Mouse (Mus musculus) neural tube, embryonic 11.5 days (tissue): ENCODE data around the gene Syvn1. TPM values are rescaled to one million over a fixed set of nuclear protein-coding genes. Genes with fewer than 3 reads are reported as not detected.

Source experiments
- ATAC-seq: fragments of 200-750 bp; cut with Nextera tagmentation; 2 replicates; pipeline ENCODE4 v1.8.0; 2017; ENCODE audit warnings: moderate number of reproducible peaks, mild to moderate bottlenecking, moderate TSS enrichment, moderate library complexity; ENCODE audit not compliant: insufficient read depth, low FRiP score, low TSS enrichment
- DNase-seq: peaks from one replicate; pipeline ENCODE4 v3.0.0-alpha.2; 2015; ENCODE audit warnings: low spot score
- H3K27ac ChIP-seq: fragments of 300-500 bp; sonication (generic); 2 replicates; pipeline ENCODE4 v1.5.1; 2014; ENCODE audit warnings: low read depth, mild to moderate bottlenecking, low read length
- H3K27me3 ChIP-seq: fragments of 300-500 bp; sonication (generic); 2 replicates; pipeline ENCODE4 v1.6.1; 2014; ENCODE audit warnings: mild to moderate bottlenecking, low read length, mixed read lengths; ENCODE audit not compliant: control insufficient read depth, insufficient read depth
- H3K36me3 ChIP-seq: fragments of 300-500 bp; sonication (generic); 2 replicates; pipeline ENCODE4 v1.6.1; 2014; ENCODE audit warnings: mild to moderate bottlenecking, low read length, moderate library complexity, mixed read lengths; ENCODE audit not compliant: control insufficient read depth, insufficient read depth
- H3K4me1 ChIP-seq: fragments of 300-500 bp; sonication (generic); 2 replicates; pipeline ENCODE4 v1.6.1; 2014; ENCODE audit warnings: low read length, mixed read lengths; ENCODE audit not compliant: control insufficient read depth, insufficient read depth
- H3K4me2 ChIP-seq: fragments of 300-500 bp; sonication (generic); 2 replicates; pipeline ENCODE4 v1.6.1; 2014; ENCODE audit warnings: low read depth, mild to moderate bottlenecking, moderate library complexity
- H3K4me3 ChIP-seq: fragments of 300-500 bp; sonication (generic); 2 replicates; pipeline ENCODE4 v1.5.1; 2014; ENCODE audit warnings: low read depth, low read length
- H3K9ac ChIP-seq: fragments of 300-500 bp; sonication (generic); 2 replicates; pipeline ENCODE4 v1.6.1; 2014; ENCODE audit warnings: mild to moderate bottlenecking, low read length
- H3K9me3 ChIP-seq: fragments of 300-500 bp; sonication (generic); 2 replicates; pipeline ENCODE4 v1.6.1; 2016; ENCODE audit warnings: low read length; ENCODE audit not compliant: control insufficient read depth
- WGBS: fragments of 180-500 bp; shearing (Covaris S2); extraction: QIAGEN DNeasy Blood & Tissue Kit; methylation state at CpG from one replicate; pipeline ENCODE4 v1.1.7; 2014; 5-methylcytosine and 5-hydroxymethylcytosine counted together
- polyA plus RNA-seq: library from polyadenylated mRNA; unstranded; fragments of >200 nt; fragmentation: Nextera tagmentation; extraction: Ambion mirVana; gene quantifications from 2 replicates; pipeline ENCODE4 v1.2.1, GENCODE M21; 2014

Syvn1 gene
- polyA plus RNA-seq, 1 experiment from 2014 or later: 36.7 TPM

GRCm38 (mm10) chr19:6084478-6085248 is 38.3 kb downstream of the Syvn1 start, which contains the start of the genes Zfpl1 and Cdca5:
Zfpl1 (minus strand) TSS chr19:6084956.
Cdca5 (plus strand) TSS chr19:6084983.
- peaks cover 5% of the 10 kb centered on the region for H3K36me3 ChIP-seq

GRCm38 (mm10) chr19:6085417-6085879 is 39.1 kb downstream of the Syvn1 start:
- Histone ChIP-seq H3K4me1 (peaks cover 6% of the 10 kb centered on the region), H3K36me3 (peaks cover 9% of the 10 kb centered on the region), H3K9me3 (no peaks in the 10 kb centered on the region), H3K9ac (peak overlapping the region; percentile 53), H3K27ac (no peak overlapping the region), H3K27me3 (no peaks in the 10 kb centered on the region), H3K4me3 (peak overlapping the region; percentile 84), H3K4me2 (peak overlapping the region; percentile 90)
- WGBS: under 1% methylated on average over 17 of the region's 17 CpGs
- peak; percentile 78 for ATAC-seq
- peak; percentile 78 for DNase-seq

More at GRCm38 (mm10) chr19:6084478-6085248, 38.3 kb downstream of the Syvn1 start, which contains the start of the genes Zfpl1 and Cdca5:
- no peaks in the 10 kb centered on the region for H3K27me3 ChIP-seq
- H3K4me3 ChIP-seq: peak within 1 kb of the TSS; percentile 84
- peaks cover 6% of the 10 kb centered on the region for H3K4me1 ChIP-seq
- H3K9me3 ChIP-seq: no peaks in the 10 kb centered on the region
- peak within 1 kb of the TSS; percentile 90 for H3K4me2 ChIP-seq
- ATAC-seq (peak; percentile 86), DNase-seq (peak; percentile 99)
- H3K27ac ChIP-seq: no peak within 1 kb of the TSS
- WGBS: under 1% methylated on average over 58 of the region's 58 CpGs
- peak within 1 kb of the TSS; percentile 72 for H3K9ac ChIP-seq

GRCm38 (mm10) chr19:6088841-6089240 is 42.5 kb downstream of the Syvn1 start:
- no peak overlapping the region for H3K9ac ChIP-seq
- H3K27ac ChIP-seq: no peak overlapping the region
- H3K27me3 ChIP-seq: no peaks in the 10 kb centered on the region
- ATAC-seq (no peak), DNase-seq (no peak)
- H3K4me1 ChIP-seq: peaks cover 5% of the 10 kb centered on the region
- 97% methylated on average over 13 of the region's 13 CpGs for WGBS
- peaks cover 10% of the 10 kb centered on the region for H3K36me3 ChIP-seq
- H3K4me3 ChIP-seq: no peak overlapping the region
- no peaks in the 10 kb centered on the region for H3K9me3 ChIP-seq
- no peak overlapping the region for H3K4me2 ChIP-seq

- no peak for ATAC-seq
- Histone ChIP-seq H3K27me3 (no peaks in the 10 kb centered on the region), H3K9me3 (no peaks in the 10 kb centered on the region), H3K9ac (no peak within 1 kb of the TSS), H3K4me3 (no peak within 1 kb of the TSS), H3K4me2 (no peak within 1 kb of the TSS), H3K36me3 (peaks cover 12% of the 10 kb centered on the region), H3K4me1 (no peaks in the 10 kb centered on the region), H3K27ac (no peak within 1 kb of the TSS)
- no peak for DNase-seq
- WGBS: 95% methylated on average over 7 of the region's 7 CpGs
Measured at GRCm38 (mm10) chr19:6094119-6094518, 47.7 kb downstream of the Syvn1 start, which contains the start of gene AC131692.1. AC131692.1 (plus strand) TSS chr19:6094419.

- Histone ChIP-seq H3K4me2 (no peak overlapping the region), H3K27ac (no peak overlapping the region), H3K4me3 (no peak overlapping the region), H3K4me1 (no peaks in the 10 kb centered on the region), H3K9me3 (no peaks in the 10 kb centered on the region), H3K36me3 (peaks cover 4% of the 10 kb centered on the region), H3K27me3 (no peaks in the 10 kb centered on the region), H3K9ac (no peak overlapping the region)
- DNase-seq (no peak), ATAC-seq (no peak)
- 90% methylated on average over 3 of the region's 3 CpGs for WGBS
Measured at GRCm38 (mm10) chr19:6097847-6098246, 51.5 kb downstream of the Syvn1 start.

GRCm38 (mm10) chr19:6101186-6101585 is 54.8 kb downstream of the Syvn1 start:
- DNase-seq (no peak), ATAC-seq (no peak)
- 62% methylated on average over 6 of the region's 6 CpGs for WGBS

GRCm38 (mm10) chr19:6102169-6102853 is 55.9 kb downstream of the Syvn1 start:
- H3K27me3 ChIP-seq: no peaks in the 10 kb centered on the region
- H3K4me3 ChIP-seq: no peak overlapping the region
- H3K4me1 ChIP-seq: no peaks in the 10 kb centered on the region
- H3K9ac ChIP-seq: no peak overlapping the region
- H3K4me2 ChIP-seq: no peak overlapping the region
- no peaks in the 10 kb centered on the region for H3K36me3 ChIP-seq
- no peaks in the 10 kb centered on the region for H3K9me3 ChIP-seq
- no peak overlapping the region for H3K27ac ChIP-seq
- DNase-seq: no peak
- no peak for ATAC-seq
- 76% methylated on average over 6 of the region's 6 CpGs for WGBS

More at GRCm38 (mm10) chr19:6101186-6101585, 54.8 kb downstream of the Syvn1 start:
- no peaks in the 10 kb centered on the region for H3K4me1 ChIP-seq
- no peaks in the 10 kb centered on the region for H3K27me3 ChIP-seq
- no peak overlapping the region for H3K4me3 ChIP-seq
- H3K9me3 ChIP-seq: no peaks in the 10 kb centered on the region
- H3K36me3 ChIP-seq: no peaks in the 10 kb centered on the region
- no peak overlapping the region for H3K9ac ChIP-seq
- H3K4me2 ChIP-seq: no peak overlapping the region
- H3K27ac ChIP-seq: no peak overlapping the region
